Mouse (Mus musculus) lung, postnatal 0 days (tissue): ENCODE results near the gene Stk11. TPM values are rescaled to one million over a fixed set of nuclear protein-coding genes. Genes with fewer than 3 reads are reported as not detected.

Source experiments
- ATAC-seq: fragments of 200-750 bp; cut with Nextera tagmentation; 2 replicates; pipeline ENCODE4 v1.8.0; 2017; ENCODE audit warnings: moderate library complexity
- DNase-seq: peaks from one replicate; pipeline ENCODE4 v3.0.0-alpha.2; 2016; ENCODE audit warnings: low spot score
- H3K27ac ChIP-seq: fragments of 300-500 bp; sonication (generic); 2 replicates; pipeline ENCODE4 v1.5.1; 2014; ENCODE audit warnings: antibody characterized with exemption, mild to moderate bottlenecking, low read length, mixed read lengths
- H3K27me3 ChIP-seq: fragments of 300-500 bp; sonication (generic); replicated peaks from 2 replicates; pipeline ENCODE4 v1.6.1; 2014; ENCODE audit warnings: low read length, mixed read lengths; ENCODE audit not compliant: insufficient read depth
- H3K36me3 ChIP-seq: fragments of 300-500 bp; sonication (generic); 2 replicates; pipeline ENCODE4 v1.6.1; 2014; ENCODE audit warnings: low read length, mixed read lengths; ENCODE audit not compliant: insufficient read depth
- H3K4me1 ChIP-seq: fragments of 300-500 bp; sonication (generic); 2 replicates; pipeline ENCODE4 v1.6.1; 2014; ENCODE audit warnings: antibody characterized with exemption, low read depth, low read length, mixed read lengths; ENCODE audit not compliant: insufficient read depth
- H3K4me2 ChIP-seq: fragments of 300-500 bp; sonication (generic); replicated peaks from 2 replicates; pipeline ENCODE4 v1.6.1; 2014; ENCODE audit warnings: low read depth, mild to moderate bottlenecking, low read length, moderate library complexity, mixed read lengths
- H3K4me3 ChIP-seq: fragments of 300-500 bp; sonication (generic); 2 replicates; pipeline ENCODE4 v1.5.1; 2014; ENCODE audit warnings: low read depth, low read length
- H3K9ac ChIP-seq: fragments of 300-500 bp; sonication (generic); replicated peaks from 2 replicates; pipeline ENCODE4 v1.6.1; 2014; ENCODE audit warnings: low read depth, mild to moderate bottlenecking
- H3K9me3 ChIP-seq: fragments of 300-500 bp; sonication (generic); 2 replicates; pipeline ENCODE4 v1.6.1; 2016; ENCODE audit warnings: low read length, mixed read lengths
- CTCF ChIP-seq: IDR thresholded peaks from 2 replicates; pipeline ENCODE4 v1.5.1; 2016; ENCODE audit warnings: antibody characterized with exemption, mild to moderate bottlenecking
- EP300 ChIP-seq: IDR thresholded peaks from 2 replicates; pipeline ENCODE4 v1.6.1; 2016; ENCODE audit warnings: antibody characterized with exemption, mild to moderate bottlenecking, control low read depth
- WGBS: fragments of 180-500 bp; shearing (Covaris S2); extraction: QIAGEN DNeasy Blood & Tissue Kit; methylation state at CpG from one replicate; pipeline ENCODE4 v1.1.7; 2014; 5-methylcytosine and 5-hydroxymethylcytosine counted together
- polyA plus RNA-seq: library from polyadenylated mRNA; unstranded; fragments of >200 nt; fragmentation: Nextera tagmentation; extraction: Ambion mirVana; gene quantifications from 2 replicates; pipeline ENCODE4 v1.2.1, GENCODE M21; 2015

Gene Stk11
- polyA plus RNA-seq, 1 experiment from 2014 or later, result 19.0 TPM

- Histone ChIP-seq H3K9ac (no peak overlapping the region), H3K9me3 (no peaks in the 10 kb centered on the region), H3K27ac (no peak overlapping the region), H3K27me3 (no peaks in the 10 kb centered on the region), H3K4me1 (peaks cover 16% of the 10 kb centered on the region; the same call in 1 of the 2 replicates), H3K4me3 (no peak overlapping the region), H3K4me2 (no peak overlapping the region), H3K36me3 (peaks cover 18% of the 10 kb centered on the region)
- ATAC-seq (no peak), DNase-seq (no peak)
- TF ChIP-seq EP300 (no peak), CTCF (no peak)
- WGBS, result 93% methylated on average over 16 of the region's 16 CpGs
Measured at GRCm38 (mm10) chr10:80170052-80170451, 54.4 kb downstream of the Stk11 start.

GRCm38 (mm10) chr10:80170601-80171021, 55.0 kb downstream of the Stk11 start:
- 93% methylated on average over 19 of the region's 19 CpGs for WGBS
- peaks cover 12% of the 10 kb centered on the region; the same call in 1 of the 2 replicates for H3K4me1 ChIP-seq

GRCm38 (mm10) chr10:80171252-80171651, 55.6 kb downstream of the Stk11 start:
- Histone ChIP-seq H3K9ac (no peak overlapping the region), H3K27me3 (no peaks in the 10 kb centered on the region), H3K4me3 (no peak overlapping the region), H3K36me3 (peaks cover 18% of the 10 kb centered on the region), H3K4me2 (no peak overlapping the region), H3K27ac (no peak overlapping the region), H3K4me1 (peaks cover 10% of the 10 kb centered on the region; the same call in 1 of the 2 replicates), H3K9me3 (no peaks in the 10 kb centered on the region)
- TF ChIP-seq CTCF (no peak), EP300 (no peak)
- DNase-seq (no peak), ATAC-seq (no peak)
- WGBS, result 71% methylated on average over 15 of the region's 15 CpGs

More at GRCm38 (mm10) chr10:80170601-80171021, 55.0 kb downstream of the Stk11 start:
- Histone ChIP-seq H3K4me2 (no peak overlapping the region), H3K36me3 (peaks cover 18% of the 10 kb centered on the region), H3K27me3 (no peaks in the 10 kb centered on the region), H3K4me3 (no peak overlapping the region), H3K27ac (no peak overlapping the region), H3K9ac (no peak overlapping the region), H3K9me3 (no peaks in the 10 kb centered on the region)
- DNase-seq (no peak), ATAC-seq (no peak)
- TF ChIP-seq CTCF (no peak), EP300 (no peak)

GRCm38 (mm10) chr10:80171760-80172526, 56.3 kb downstream of the Stk11 start:
- 84% methylated on average over 44 of the region's 45 CpGs for WGBS
- H3K4me2 ChIP-seq, result peak overlapping the region; percentile 59
- H3K4me1 ChIP-seq, result peaks cover 10% of the 10 kb centered on the region; the same call in 1 of the 2 replicates
- H3K4me3 ChIP-seq, result peak overlapping the region; percentile 53; the same call in 1 of the 2 replicates
- peaks cover 18% of the 10 kb centered on the region for H3K36me3 ChIP-seq
- H3K9me3 ChIP-seq, result no peaks in the 10 kb centered on the region
- DNase-seq (no peak), ATAC-seq (no peak)
- peak overlapping the region; percentile 85 for H3K27ac ChIP-seq
- H3K27me3 ChIP-seq, result no peaks in the 10 kb centered on the region
- no peak overlapping the region for H3K9ac ChIP-seq
- TF ChIP-seq CTCF, result no peak
- TF ChIP-seq EP300, result no peak

GRCm38 (mm10) chr10:80172527-80173292, 57.1 kb downstream of the Stk11 start, which contains the start of gene 1600002K03Rik:
1600002K03Rik (plus strand) TSS chr10:80172944.
- TF ChIP-seq EP300, result peak; percentile 21; the same call in 1 of the 2 replicates
- TF ChIP-seq CTCF, result no peak
- DNase-seq (peak; percentile 96), ATAC-seq (peak; percentile 78)
- Histone ChIP-seq H3K36me3 (peaks cover 18% of the 10 kb centered on the region), H3K27ac (peak within 1 kb of the TSS; percentile 85), H3K9ac (no peak within 1 kb of the TSS), H3K4me3 (peak within 1 kb of the TSS; percentile 53), H3K4me1 (peaks cover 10% of the 10 kb centered on the region; the same call in 1 of the 2 replicates), H3K4me2 (peak within 1 kb of the TSS; percentile 59), H3K9me3 (no peaks in the 10 kb centered on the region), H3K27me3 (no peaks in the 10 kb centered on the region)
- 6% methylated on average over 35 of the region's 35 CpGs for WGBS

GRCm38 (mm10) chr10:80173358-80173757, 57.8 kb downstream of the Stk11 start:
- no peak overlapping the region for H3K9ac ChIP-seq
- H3K36me3 ChIP-seq, result peaks cover 18% of the 10 kb centered on the region
- H3K27ac ChIP-seq, result peak overlapping the region; percentile 85
- 9% methylated on average over 11 of the region's 11 CpGs for WGBS
- H3K9me3 ChIP-seq, result no peaks in the 10 kb centered on the region
- peak overlapping the region; percentile 53; the same call in 1 of the 2 replicates for H3K4me3 ChIP-seq
- TF ChIP-seq CTCF (no peak), EP300 (0 out of 2 replicates have a peak, but pooled peaks have one; percentile 6)
- no peaks in the 10 kb centered on the region for H3K27me3 ChIP-seq
- ATAC-seq, result no peak
- H3K4me2 ChIP-seq, result peak overlapping the region; percentile 59
- peaks cover 10% of the 10 kb centered on the region; the same call in 1 of the 2 replicates for H3K4me1 ChIP-seq
- peak; percentile 63 for DNase-seq
